Mouse (Mus musculus) intestine, embryonic 16.5 days (tissue): ENCODE data around the gene Serbp1. TPM values are rescaled to one million over a fixed set of nuclear protein-coding genes. Genes with fewer than 3 reads are reported as not detected.

Experiments used
- ATAC-seq: fragments of 200-750 bp; cut with Nextera tagmentation; 2 replicates; pipeline ENCODE4 v1.8.0; 2017; ENCODE audit warnings: moderate TSS enrichment, moderate library complexity
- H3K27ac ChIP-seq: fragments of 300-500 bp; sonication (generic); 2 replicates; pipeline ENCODE4 v1.5.1; 2014; ENCODE audit warnings: mild to moderate bottlenecking, low read length
- H3K27me3 ChIP-seq: fragments of 300-500 bp; sonication (generic); replicated peaks from 2 replicates; pipeline ENCODE4 v1.6.1; 2014; ENCODE audit warnings: low read length, control low read depth, mixed read lengths; ENCODE audit not compliant: control insufficient read depth, insufficient read depth
- H3K36me3 ChIP-seq: fragments of 300-500 bp; sonication (generic); 2 replicates; pipeline ENCODE4 v1.6.1; 2014; ENCODE audit warnings: low read length, control low read depth; ENCODE audit not compliant: control insufficient read depth, insufficient read depth
- H3K4me1 ChIP-seq: fragments of 300-500 bp; sonication (generic); 2 replicates; pipeline ENCODE4 v1.6.1; 2014; ENCODE audit warnings: low read length, control low read depth, mixed read lengths; ENCODE audit not compliant: control insufficient read depth, insufficient read depth
- H3K4me2 ChIP-seq: fragments of 300-500 bp; sonication (generic); 2 replicates; pipeline ENCODE4 v1.6.1; 2014; ENCODE audit warnings: low read depth, low read length, control low read depth
- H3K4me3 ChIP-seq: fragments of 300-500 bp; sonication (generic); 2 replicates; pipeline ENCODE4 v1.5.1; 2014; ENCODE audit warnings: mild to moderate bottlenecking, low read length
- H3K9ac ChIP-seq: fragments of 300-500 bp; sonication (generic); 2 replicates; pipeline ENCODE4 v1.6.1; 2014; ENCODE audit warnings: low read depth, low read length
- H3K9me3 ChIP-seq: fragments of 300-500 bp; sonication (generic); 2 replicates; pipeline ENCODE4 v1.6.1; 2016; ENCODE audit warnings: low read length, control low read depth; ENCODE audit not compliant: control insufficient read depth
- WGBS: fragments of 180-500 bp; shearing (Covaris S2); extraction: QIAGEN DNeasy Blood & Tissue Kit; methylation state at CpG from one replicate; pipeline ENCODE4 v1.1.7; 2014; 5-methylcytosine and 5-hydroxymethylcytosine counted together
- polyA plus RNA-seq: library from polyadenylated mRNA; unstranded; fragments of >200 nt; fragmentation: Nextera tagmentation; extraction: Ambion mirVana; gene quantifications from 2 replicates; pipeline ENCODE4 v1.2.1, GENCODE M21; 2015

Gene Serbp1
- polyA plus RNA-seq = 300 and 319 TPM in 2 replicates

DNA sequence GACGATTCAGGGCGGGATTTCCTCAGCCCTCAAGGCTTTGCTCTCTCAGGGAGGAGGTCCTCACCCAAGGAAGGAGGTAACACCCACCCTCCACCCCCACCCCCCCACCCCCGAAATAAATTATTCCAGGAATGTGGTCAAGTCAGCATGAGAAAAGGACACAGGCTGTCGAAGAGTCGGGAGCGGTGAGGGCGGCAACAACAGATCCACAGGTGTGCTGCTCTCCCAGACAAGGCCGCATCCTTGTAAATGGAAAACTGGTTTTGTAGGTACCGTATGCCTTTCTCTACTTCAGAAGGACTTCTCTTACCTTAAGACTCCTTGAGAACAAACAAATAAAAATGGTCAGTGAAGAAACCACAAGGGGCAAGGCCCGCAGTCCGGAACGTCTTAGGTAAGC is at the start of gene Serbp1:
Serbp1 (plus strand) TSS at position 200 of the 400 bp plus-strand sequence.
- no peak for ATAC-seq
- Histone ChIP-seq H3K9me3 (no peaks in the 10 kb centered on the region), H3K36me3 (no peaks in the 10 kb centered on the region), H3K4me3 (no peak within 1 kb of the TSS), H3K4me2 (no peak within 1 kb of the TSS), H3K4me1 (no peaks in the 10 kb centered on the region), H3K27me3 (no peaks in the 10 kb centered on the region), H3K9ac (no peak within 1 kb of the TSS), H3K27ac (no peak within 1 kb of the TSS)
- 38% methylated on average over 12 of the region's 12 CpGs for WGBS

DNA sequence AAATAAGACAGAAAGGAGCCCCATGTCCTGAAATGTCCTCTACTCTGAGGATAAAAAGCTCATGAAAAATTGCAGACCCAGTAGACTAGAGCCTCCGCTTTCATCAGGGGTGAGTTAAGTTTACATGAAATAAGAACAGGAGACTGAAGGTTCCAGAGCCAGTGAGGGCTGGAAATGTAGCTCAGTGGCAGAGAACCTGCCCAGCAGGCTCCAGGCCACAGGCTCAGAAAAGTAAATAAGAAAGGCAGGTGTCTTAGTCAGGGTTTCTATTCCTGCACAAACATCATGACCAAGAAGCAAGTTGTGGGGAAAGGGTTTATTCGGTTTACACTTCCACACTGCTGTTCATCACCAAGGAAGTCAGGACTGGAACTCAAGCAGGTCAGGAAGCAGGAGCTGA is 44.4 kb upstream of the Serbp1 start:
- Histone ChIP-seq H3K27me3 (no peaks in the 10 kb centered on the region), H3K27ac (no peak overlapping the region), H3K4me2 (no peak overlapping the region), H3K9ac (no peak overlapping the region), H3K4me1 (no peaks in the 10 kb centered on the region), H3K4me3 (no peak overlapping the region), H3K36me3 (no peaks in the 10 kb centered on the region), H3K9me3 (no peaks in the 10 kb centered on the region)
- no peak for ATAC-seq
- 59% methylated on average over 2 of the region's 2 CpGs for WGBS

DNA sequence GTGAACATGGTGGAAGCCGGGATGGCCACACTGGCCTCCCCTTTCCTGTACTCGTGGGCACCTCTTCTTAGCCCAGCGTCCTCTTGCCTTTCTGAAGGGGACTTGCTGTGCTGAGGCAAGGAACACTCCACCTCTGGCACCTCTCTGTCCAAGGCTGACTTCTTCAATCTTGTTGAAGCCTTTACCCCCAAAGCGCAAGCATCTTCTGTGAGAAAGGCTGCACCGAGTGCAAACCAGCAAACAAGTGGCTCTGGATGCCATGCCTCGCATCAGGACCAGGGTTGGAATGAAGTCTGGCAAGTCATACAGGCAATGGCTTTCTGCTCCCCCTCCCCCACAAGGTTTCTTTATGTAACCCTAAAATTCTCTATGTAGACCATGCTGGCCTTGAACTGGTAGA is 43.4 kb upstream of the Serbp1 start:
- Histone ChIP-seq H3K36me3 (no peaks in the 10 kb centered on the region), H3K9ac (no peak overlapping the region), H3K9me3 (no peaks in the 10 kb centered on the region), H3K4me3 (no peak overlapping the region), H3K4me1 (no peaks in the 10 kb centered on the region), H3K27me3 (no peaks in the 10 kb centered on the region), H3K4me2 (no peak overlapping the region), H3K27ac (no peak overlapping the region)
- no peak for ATAC-seq
- WGBS = 88% methylated on average over 6 of the region's 6 CpGs

DNA sequence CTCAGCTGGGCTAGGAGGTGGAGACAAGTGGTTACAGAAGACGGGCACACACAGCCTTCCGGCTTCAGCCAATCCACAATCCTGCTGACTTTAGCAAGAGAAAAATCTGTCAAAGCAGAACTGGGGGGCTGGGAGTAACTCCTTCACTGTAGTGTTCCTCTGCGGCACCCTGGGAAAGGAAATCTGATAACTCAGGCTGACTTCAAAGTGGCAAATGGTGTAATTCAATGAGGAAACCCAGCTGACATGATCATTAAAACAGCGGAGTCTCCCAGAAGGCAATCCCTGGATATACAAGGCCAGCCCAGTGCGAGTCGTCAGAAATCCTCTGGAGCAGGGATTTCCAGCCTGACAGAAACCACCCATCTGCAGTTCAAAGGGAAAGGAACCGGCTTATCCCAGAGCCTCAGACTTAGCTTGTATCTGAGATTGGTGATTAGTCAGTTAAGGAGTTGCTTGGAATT is 42.8 kb upstream of the Serbp1 start:
- WGBS = 14% methylated on average over 7 of the region's 7 CpGs
- Histone ChIP-seq H3K27ac (no peak overlapping the region), H3K4me2 (no peak overlapping the region), H3K36me3 (no peaks in the 10 kb centered on the region), H3K4me1 (no peaks in the 10 kb centered on the region), H3K9ac (no peak overlapping the region), H3K9me3 (no peaks in the 10 kb centered on the region), H3K27me3 (no peaks in the 10 kb centered on the region), H3K4me3 (no peak overlapping the region)
- peak; percentile 48; the same call in 1 of the 2 replicates for ATAC-seq

DNA sequence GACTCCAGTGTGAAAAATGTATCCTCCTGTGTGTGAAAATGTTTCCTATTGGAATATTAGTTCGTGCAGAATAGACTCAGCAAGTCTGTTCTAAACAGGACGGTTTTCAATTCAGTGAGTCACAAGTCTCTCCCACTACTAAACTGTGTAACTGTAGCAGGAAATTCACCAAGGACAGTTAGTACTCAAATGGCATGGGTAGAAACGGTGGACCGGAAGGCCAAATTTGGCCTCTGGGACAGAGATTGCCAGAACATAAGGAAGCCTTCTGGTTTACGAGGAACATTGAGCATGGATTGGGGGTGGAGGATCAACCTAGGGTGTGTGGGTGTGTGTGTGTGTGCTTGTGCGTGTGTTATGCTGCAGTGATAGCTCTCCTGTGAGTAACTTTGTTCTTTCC is 41.2 kb upstream of the Serbp1 start:
- Histone ChIP-seq H3K9ac (no peak overlapping the region), H3K4me2 (no peak overlapping the region), H3K36me3 (no peaks in the 10 kb centered on the region), H3K4me3 (no peak overlapping the region), H3K4me1 (no peaks in the 10 kb centered on the region), H3K27me3 (no peaks in the 10 kb centered on the region), H3K27ac (no peak overlapping the region), H3K9me3 (no peaks in the 10 kb centered on the region)
- 84% methylated on average over 6 of the region's 6 CpGs for WGBS
- ATAC-seq = no peak

DNA sequence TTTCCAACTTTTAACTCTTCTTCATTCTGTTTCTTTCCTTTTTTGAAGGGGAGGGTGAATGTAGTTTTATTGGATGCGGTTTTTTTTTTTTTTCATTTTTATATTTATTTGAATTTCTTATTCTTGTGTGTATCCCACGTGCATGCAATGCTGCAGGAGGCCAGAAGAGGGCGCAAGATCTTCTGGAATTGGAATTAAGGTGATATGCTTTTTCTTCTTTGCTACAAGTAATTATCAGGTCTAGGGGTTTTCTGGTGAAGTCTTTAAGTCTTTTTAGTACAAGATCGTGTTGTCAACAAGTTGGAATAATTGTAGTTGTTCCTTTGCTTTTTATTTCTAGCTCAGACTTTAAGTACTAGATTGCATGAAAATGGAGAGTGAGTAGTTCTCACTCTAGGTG is 39.9 kb upstream of the Serbp1 start:
- Histone ChIP-seq H3K27ac (no peak overlapping the region), H3K4me2 (no peak overlapping the region), H3K9ac (no peak overlapping the region), H3K4me1 (no peaks in the 10 kb centered on the region), H3K9me3 (no peaks in the 10 kb centered on the region), H3K4me3 (no peak overlapping the region), H3K36me3 (no peaks in the 10 kb centered on the region), H3K27me3 (no peaks in the 10 kb centered on the region)
- ATAC-seq = no peak
- 27% methylated on average over 4 of the region's 4 CpGs for WGBS

DNA sequence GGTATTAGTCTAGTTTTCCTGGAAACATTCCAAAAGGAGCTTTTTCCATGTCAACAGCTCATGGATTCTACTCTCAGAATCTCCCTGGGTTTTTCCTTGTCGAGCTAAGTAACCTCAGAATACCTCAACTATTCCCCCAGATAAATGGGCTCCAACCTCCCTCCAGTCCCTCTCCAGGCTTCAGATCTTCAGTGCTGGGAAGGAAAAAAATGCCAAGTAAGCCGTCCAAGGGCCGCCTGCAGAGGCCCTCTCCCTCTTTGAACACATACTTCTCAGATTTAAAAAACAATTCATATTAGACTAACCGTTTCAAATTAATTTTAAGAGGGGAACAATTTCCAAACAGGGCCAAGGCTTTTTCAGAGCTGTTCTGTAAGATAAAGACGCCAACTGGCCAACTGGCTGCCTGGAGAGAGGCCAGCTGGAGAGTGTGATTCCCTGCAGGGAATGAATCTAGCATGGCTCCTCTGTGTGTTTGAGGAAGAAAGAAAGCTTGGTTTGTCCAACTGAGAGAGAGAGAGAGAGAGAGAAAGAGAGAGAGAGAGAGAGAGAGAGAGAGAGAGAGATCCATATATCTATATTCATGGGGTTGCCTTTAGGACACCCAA is 37.2 kb upstream of the Serbp1 start:
- H3K4me3 ChIP-seq = no peak overlapping the region

DNA sequence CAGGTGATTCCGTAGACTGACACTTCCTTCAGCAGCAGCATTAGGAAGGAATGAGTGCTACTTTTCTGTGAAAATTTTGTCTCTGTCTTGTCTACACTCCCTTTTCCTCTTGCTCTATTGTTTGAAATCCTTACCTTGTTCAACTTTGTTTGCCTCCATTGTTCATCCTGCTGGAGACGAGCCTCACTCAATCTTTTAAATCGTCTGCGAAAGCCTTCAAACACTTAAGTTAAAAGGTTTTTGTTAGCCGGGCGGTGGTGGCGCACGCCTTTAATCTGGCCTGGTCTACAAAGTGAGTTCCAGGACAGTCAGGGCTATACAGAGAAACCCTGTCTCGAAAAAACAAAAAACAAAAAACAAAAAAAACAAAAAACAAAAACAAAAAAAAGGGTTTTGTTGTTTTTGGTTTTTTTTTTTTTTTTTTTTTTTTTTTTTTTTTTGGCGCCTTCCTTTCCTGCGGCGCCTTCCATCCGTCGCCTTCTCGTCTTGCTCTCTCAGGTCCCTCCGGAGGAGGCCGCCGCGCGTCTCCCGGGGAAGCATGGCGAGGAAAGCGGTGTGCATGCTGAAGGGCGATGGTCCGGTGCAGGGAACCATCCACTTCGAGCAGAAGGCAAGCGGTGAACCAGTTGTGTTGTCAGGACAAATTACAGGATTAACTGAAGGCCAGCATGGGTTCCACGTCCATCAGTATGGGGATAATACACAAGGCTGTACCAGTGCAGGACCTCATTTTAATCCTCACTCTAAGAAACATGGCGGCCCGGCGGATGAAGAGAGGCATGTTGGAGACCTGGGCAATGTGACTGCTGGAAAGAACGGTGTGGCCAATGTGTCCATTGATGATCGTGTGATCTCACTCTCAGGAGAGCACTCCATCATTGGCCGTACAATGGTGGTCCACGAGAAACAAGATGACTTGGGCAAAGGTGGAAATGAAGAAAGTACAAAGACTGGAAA is 32.6 kb upstream of the Serbp1 start:
- Histone ChIP-seq H3K9me3 (no peaks in the 10 kb centered on the region), H3K4me3 (no peak overlapping the region), H3K9ac (no peak overlapping the region), H3K36me3 (no peaks in the 10 kb centered on the region), H3K4me2 (no peak overlapping the region), H3K27me3 (no peaks in the 10 kb centered on the region), H3K4me1 (no peaks in the 10 kb centered on the region), H3K27ac (no peak overlapping the region)
- WGBS = 72% methylated on average over 35 of the region's 35 CpGs
- ATAC-seq = no peak

More for the DNA sequence above, 37.2 kb upstream of the Serbp1 start:
- no peak overlapping the region for H3K27ac ChIP-seq
- no peak overlapping the region for H3K9ac ChIP-seq
- H3K9me3 ChIP-seq = no peaks in the 10 kb centered on the region
- no peaks in the 10 kb centered on the region for H3K27me3 ChIP-seq
- no peaks in the 10 kb centered on the region for H3K36me3 ChIP-seq
- no peak for ATAC-seq
- H3K4me1 ChIP-seq = no peaks in the 10 kb centered on the region
- H3K4me2 ChIP-seq = no peak overlapping the region
- 52% methylated on average over 5 of the region's 5 CpGs for WGBS

DNA sequence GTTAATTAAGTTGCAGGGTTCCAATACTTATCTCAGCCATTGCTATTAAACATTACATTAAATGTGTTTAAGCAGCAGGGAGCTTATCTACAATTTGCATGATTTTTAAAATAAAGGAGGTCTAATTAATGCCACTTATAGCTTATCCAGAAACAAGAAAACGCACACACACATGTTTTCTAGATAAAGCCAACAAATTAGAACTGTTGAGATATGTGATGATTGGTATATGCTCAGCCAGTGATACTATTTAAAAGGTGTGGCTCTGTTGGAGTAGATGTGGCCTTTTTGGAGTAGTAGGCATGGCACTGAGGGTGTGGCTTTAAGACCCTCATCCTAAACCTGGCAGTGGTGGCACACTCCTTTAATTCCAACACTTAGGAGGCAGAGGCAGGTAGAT is 25.6 kb upstream of the Serbp1 start:
- Histone ChIP-seq H3K4me2 (no peak overlapping the region), H3K9ac (no peak overlapping the region), H3K27ac (no peak overlapping the region), H3K36me3 (no peaks in the 10 kb centered on the region), H3K4me3 (no peak overlapping the region), H3K4me1 (no peaks in the 10 kb centered on the region), H3K27me3 (no peaks in the 10 kb centered on the region), H3K9me3 (no peaks in the 10 kb centered on the region)
- WGBS = 85% methylated on average over 1 of the region's 1 CpGs
- ATAC-seq = no peak
